Mouse (Mus musculus) brown adipose tissue, adult 24 weeks (tissue): ENCODE results near the gene Kif5a. TPM values are rescaled to one million over a fixed set of nuclear protein-coding genes. Genes with fewer than 3 reads are reported as not detected.
A peak's percentile ranks its signal among the peaks of the same experiment; 100 is the strongest.
"Not testable (repeated sequence)": the region's sequence is repeated elsewhere in the genome, so short reads cannot be mapped to it uniquely, and the experiment has no call there.

Experiments
- H3K27ac ChIP-seq: fragments of 200-500 bp; replicated peaks from 2 replicates; pipeline ENCODE4 v1.5.1; 2012; ENCODE audit warnings: low read depth, mild to moderate bottlenecking, low read length
- H3K4me1 ChIP-seq: fragments of 200-500 bp; 2 replicates; pipeline ENCODE4 v1.6.1; 2012; ENCODE audit warnings: low read length, mixed read lengths; ENCODE audit not compliant: control insufficient read depth, insufficient read depth, insufficient read length
- H3K4me3 ChIP-seq: fragments of 200-500 bp; 2 replicates; pipeline ENCODE4 v1.5.1; 2012; ENCODE audit warnings: low read depth, mild to moderate bottlenecking, low read length, moderate library complexity; ENCODE audit not compliant: insufficient read depth
- polyA plus RNA-seq: library from polyadenylated mRNA; stranded (reverse); fragments of >200 nt; gene quantifications from 2 replicates; pipeline ENCODE4 v1.2.4, GENCODE M21; 2012; ENCODE audit not compliant: missing spikeins, insufficient read depth, insufficient read length

Kif5a gene
- polyA plus RNA-seq, 1 experiment, result 0.99 TPM

DNA sequence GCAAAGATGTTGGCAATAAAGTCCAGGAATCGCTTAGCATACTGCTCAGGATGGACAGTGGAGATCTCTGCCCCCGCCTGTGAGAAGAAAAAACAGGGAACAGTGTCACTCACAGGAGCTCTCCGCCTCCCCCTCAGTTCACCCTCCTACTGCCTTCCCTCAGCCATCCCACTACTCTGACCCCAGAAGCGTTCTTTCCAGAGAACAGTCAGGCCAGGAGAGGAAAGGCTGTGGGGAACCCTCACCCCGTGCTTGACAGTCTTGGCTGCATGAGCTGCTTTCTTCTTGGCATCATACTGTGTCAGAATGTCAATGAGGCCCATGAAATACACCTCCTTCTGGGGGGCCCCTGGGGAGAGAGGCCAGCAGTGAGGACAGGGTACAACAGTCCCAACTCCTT is 64.1 kb downstream of the Kif5a start:
- Histone ChIP-seq H3K4me1 (no peaks in the 10 kb centered on the region), H3K27ac (no peak overlapping the region), H3K4me3 (no peak overlapping the region)

DNA sequence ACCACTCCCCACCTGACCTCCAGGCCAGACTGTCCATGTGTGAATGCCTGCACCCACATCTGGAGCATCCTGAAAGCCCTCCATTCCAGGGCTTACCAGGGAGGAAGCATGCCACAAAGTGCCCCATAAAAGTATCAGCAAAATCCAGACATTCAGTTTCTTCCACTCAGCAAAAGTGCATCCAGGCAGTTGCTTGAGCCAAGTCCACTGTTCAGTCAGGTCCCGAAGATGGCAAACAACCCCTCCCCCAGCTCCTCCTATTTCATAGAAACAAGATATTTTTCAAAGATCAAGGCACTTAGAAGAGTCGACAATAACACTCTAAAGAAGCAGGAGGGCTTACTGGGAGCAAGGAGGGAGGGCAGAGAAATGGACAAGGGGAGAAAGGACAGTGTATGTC is 64.7 kb downstream of the Kif5a start:
- Histone ChIP-seq H3K27ac (no peak overlapping the region; the same call in 1 of the 2 replicates), H3K4me3 (no peak overlapping the region), H3K4me1 (no peaks in the 10 kb centered on the region)

DNA sequence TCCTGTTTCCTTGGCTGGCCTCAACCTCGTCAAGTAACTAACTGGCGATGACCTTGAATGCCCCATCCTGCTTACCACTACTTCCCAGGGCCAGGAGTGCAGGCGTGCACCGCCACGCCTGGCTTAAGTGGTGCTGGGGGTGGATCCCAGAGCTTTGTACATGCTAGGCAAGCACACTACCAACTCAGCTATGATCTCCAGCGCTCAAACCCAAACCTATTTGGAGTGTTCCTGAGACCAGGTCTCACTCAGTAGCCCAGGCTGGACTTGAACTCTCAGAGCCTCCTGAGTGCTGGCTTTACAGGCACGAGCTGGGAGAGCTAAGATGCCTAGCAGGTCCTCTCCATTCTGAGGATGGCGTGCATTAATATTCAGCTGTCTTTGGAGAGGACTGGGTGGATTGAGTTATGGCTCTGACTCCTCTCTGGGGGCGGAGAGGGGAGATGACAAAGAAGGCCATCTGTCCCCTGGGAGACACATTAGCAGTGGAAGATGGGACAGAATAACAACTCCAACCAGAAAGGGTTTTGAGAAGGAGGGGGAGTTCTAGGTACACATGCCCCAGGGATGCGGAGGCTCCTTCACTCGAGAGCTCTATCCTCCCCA is 65.5 kb downstream of the Kif5a start:
- Histone ChIP-seq H3K4me1 (no peaks in the 10 kb centered on the region), H3K27ac (peak overlapping the region; percentile 55), H3K4me3 (no peak overlapping the region)

DNA sequence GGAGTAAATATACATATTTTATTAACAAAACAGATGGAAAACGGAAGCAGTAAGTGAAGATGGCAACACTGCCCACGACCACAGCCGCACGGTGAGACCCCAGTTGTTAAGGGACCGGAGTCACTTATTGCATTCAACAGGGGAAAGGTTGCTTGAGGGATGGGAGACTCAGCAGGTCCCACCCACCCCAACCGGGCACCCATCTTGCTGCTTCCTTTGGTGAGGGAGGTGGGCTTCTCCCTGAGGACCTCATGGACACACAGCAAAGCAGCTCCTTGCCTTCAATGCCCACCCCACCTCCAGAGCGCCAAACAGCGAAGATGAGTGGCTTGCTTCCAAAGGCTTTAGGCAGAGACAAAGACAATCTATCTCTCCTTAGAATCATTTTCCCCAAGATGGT is 66.0 kb downstream of the Kif5a start:
- peak overlapping the region; percentile 55 for H3K27ac ChIP-seq
- no peaks in the 10 kb centered on the region for H3K4me1 ChIP-seq
- no peak overlapping the region for H3K4me3 ChIP-seq

DNA sequence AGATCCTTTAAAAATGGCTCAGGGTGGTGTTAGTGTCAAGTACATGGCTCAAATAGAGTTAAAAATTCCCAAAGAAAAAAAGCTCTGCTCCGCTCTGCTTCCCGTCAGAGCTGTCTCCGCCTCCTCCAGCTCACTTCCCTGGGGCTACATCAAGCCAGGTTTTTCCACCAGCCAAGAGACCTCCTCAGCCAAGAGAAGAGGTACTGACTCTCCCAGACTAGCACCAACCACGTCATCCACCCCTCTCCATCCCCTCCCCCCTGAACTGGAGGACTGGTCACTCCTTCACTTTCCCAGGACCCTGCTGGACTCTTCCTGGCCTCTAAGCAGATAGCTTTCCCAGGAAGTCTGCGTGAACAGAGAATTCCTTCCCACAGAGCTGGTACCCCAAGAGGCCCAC is 66.8 kb downstream of the Kif5a start:
- Histone ChIP-seq H3K4me1 (no peaks in the 10 kb centered on the region), H3K27ac (peak overlapping the region; percentile 86), H3K4me3 (peak overlapping the region; percentile 71)

DNA sequence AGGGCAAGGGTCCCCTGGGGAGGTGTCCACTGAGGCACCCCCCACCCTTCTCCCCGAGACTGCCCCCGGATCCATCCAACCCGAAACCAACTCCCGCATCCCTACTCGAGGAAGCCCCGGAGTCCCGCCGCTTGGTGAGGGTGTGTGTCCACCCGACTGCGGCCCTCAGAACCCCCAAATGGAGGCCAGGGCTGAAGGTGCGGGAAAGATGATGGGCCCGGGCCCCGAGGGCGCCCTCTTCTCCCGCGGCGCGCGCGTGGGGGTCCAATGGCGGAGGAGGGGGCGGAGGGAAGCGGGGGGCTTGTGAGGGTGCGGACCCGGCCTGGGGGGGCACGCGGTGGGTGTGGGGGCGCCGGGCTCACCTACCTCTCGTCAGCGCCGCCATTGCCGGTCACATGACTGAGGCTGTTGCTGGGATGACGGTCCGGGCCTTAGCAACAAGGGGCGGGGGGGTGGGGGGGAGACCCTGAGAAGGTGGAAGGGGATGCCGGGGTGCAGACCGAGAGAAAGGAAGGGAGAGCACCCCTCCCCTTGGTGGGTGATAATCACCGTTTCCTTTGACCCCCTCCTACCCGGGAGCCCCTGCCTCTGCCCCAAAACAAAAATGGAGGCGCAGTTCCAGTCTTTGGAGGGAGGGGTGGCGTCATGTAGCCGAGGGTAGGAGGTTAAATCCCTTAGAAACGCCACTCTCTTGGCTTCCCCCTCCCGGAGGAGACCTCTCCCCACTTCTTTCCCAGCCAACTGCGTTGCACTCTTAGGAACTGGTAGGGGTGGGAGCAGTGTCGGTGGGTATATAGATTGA is 67.6 kb downstream of the Kif5a start, which contains the start of gene Dtx3:
Gene Dtx3 (minus strand): TSS at position 401 of the 802 bp plus-strand sequence.
- H3K4me3 ChIP-seq, result peak within 1 kb of the TSS; percentile 71
- H3K4me1 ChIP-seq, result no peaks in the 10 kb centered on the region
- H3K27ac ChIP-seq, result peak within 1 kb of the TSS; percentile 86

DNA sequence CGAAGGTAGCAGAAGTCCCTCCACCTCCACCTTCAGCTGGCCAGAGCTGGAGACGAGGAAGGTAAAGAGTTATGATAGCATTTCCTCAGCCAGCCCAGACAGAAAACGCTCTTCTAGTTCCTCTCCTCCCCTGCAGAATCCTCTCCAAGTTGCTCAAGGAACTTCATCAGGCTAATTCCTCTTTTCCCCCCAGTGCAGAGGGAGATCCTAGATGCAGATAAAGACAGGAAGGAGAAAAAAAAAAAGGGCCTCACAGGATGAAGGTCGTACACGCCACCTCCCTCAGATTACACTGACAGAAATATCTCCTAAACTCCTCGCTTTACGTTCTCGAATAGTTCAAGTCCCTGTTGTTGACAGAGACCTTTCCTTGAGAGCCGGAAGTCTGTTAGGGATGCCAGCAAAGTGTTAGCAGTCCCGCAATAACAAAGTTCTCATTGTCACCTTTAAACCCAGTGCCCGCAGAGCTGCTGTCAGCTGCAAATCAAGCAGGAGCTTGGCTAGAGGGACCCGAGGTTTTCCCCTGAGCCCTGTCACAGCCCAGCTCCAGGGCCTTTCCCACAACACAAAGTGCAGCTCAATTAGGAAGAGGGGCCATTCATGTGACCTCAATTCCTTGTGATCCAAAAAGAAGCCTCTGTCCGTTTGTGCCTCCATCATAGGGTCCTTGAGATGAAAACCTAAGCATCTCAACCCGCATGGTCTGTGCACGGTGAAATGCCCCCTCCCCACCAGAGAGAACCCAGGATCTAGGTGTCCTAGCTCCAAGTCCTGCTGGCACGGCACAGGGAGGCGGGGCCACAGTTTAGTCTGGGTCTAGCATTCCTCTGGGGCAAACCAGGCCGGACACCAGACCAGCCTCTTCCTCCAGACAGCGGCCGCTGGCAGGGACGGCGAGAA is 68.5 kb downstream of the Kif5a start:
- no peaks in the 10 kb centered on the region for H3K4me1 ChIP-seq
- peak overlapping the region; percentile 46 for H3K27ac ChIP-seq
- H3K4me3 ChIP-seq, result peak overlapping the region; percentile 71

DNA sequence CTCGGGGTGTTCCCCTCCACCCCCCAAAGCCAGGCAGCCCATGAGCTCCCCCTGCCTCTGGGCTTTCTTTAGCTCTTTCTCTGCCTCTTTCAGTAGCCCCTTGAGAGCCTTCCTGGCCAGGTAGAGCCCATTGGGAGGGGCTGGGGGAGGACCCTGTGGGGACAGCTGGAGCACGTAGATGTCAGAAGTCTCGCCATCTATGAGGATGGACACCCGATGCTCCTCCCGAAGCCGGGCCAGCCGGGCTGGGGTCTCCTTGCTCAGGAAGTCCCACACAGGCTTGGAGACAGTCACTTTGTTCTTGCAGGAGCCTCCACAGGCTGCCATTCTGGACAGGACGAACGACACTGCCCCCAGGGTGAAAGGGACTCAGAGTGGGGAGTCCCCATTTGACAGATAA is 70.1 kb downstream of the Kif5a start:
- Histone ChIP-seq H3K27ac (no peak overlapping the region), H3K4me3 (0 out of 2 replicates have a peak overlapping the region, but pooled peaks have one; percentile 5), H3K4me1 (no peaks in the 10 kb centered on the region)

DNA sequence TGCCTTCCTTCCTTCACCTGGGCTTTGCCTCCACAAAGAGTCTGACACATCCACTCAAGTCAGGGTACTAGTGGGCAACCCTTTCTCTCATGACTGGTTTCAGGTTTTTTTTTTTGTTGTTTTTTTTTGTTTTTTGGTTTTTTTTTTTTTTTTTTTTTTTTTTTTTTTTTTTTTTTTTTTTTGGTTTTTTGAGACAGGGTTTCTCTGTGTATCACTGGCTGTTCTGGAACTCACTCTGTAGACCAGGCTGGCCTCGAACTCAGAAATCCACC is 71.2 kb downstream of the Kif5a start:
- not testable (repeated sequence) for H3K27ac ChIP-seq, H3K4me3 ChIP-seq, H3K4me1 ChIP-seq

DNA sequence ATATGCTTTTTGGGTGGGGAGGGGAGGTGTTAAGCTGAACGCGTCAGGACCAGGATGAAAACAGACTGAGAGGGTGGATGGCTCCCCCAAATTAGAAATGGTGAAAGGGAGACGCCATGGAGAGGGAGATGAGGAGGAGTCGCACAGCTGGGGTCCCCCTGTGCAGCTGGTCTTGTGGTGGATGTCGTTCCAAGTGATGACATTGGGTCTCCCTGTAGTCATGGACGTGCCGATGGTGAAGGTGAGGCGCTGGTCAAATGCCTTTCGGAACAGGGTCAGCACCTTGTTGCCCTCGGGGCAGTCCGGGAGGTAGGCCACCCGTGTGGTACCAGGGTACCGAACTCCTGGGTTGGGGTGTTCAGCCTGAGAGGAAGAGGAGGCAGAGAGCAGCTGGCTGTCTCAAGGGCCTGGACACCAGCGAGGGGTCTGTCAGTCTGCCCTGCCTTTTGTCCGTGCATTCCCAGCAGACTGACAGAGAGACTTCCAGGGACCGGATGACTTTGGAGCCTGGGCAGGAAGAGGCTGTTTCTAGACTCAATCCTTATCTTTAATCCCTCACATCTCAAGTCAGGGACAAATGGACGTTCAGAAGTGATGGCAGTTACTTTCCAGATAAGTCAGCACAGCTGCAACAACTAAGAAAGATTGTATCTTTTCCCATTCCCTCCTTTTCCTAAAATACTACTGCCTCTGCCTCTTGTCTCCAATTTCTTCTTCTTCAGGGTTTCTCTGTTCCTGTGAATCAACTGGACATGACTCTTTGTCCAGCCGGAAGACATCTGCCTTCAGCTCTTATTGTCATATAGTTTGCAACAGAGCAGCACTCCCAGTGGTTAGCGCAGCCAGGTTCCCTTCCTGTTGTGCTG is 71.7 kb downstream of the Kif5a start:
- no peak overlapping the region for H3K27ac ChIP-seq

DNA sequence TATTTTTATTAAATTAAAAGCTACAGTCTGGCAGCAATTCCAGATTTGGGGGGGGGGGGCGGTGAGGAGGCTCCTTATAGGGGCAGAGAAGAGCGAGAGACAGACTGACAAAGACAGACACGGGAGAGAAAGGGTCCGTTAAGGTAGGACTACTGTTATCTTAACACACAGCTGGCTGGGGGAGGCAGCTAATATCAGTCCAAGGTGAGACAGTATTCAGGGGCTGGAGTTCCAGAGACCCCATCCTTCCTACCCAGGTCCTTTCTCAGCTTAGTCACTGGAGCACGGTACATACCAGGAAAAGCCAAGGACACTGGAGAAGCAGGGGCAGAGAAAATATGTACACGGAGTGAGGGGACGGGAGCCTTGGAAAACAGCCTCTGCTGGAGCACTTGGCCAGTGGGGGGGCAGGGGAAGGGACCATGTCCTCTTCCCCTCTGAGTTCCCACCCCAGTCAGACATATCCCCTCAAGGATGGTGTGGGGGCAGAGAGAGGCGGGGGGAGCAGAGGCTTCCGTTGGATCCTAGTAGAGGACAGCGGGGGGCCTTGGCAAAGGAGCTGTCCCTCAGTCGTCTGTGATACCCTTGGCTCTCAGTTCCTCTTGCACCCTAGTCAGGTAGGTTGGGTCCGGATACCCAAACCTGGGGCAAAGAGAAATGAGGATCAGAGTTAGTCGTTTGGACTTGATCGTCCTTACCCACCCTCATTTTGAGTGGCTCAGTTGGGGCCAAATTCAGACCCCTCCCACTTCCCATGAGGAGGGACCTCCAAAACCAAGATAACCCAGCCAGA is 72.6 kb downstream of the Kif5a start:
- no peaks in the 10 kb centered on the region for H3K4me1 ChIP-seq
- no peak overlapping the region for H3K4me3 ChIP-seq
- no peak overlapping the region for H3K27ac ChIP-seq

More for the DNA sequence above, 71.7 kb downstream of the Kif5a start:
- Histone ChIP-seq H3K4me1 (no peaks in the 10 kb centered on the region), H3K4me3 (no peak overlapping the region)

DNA sequence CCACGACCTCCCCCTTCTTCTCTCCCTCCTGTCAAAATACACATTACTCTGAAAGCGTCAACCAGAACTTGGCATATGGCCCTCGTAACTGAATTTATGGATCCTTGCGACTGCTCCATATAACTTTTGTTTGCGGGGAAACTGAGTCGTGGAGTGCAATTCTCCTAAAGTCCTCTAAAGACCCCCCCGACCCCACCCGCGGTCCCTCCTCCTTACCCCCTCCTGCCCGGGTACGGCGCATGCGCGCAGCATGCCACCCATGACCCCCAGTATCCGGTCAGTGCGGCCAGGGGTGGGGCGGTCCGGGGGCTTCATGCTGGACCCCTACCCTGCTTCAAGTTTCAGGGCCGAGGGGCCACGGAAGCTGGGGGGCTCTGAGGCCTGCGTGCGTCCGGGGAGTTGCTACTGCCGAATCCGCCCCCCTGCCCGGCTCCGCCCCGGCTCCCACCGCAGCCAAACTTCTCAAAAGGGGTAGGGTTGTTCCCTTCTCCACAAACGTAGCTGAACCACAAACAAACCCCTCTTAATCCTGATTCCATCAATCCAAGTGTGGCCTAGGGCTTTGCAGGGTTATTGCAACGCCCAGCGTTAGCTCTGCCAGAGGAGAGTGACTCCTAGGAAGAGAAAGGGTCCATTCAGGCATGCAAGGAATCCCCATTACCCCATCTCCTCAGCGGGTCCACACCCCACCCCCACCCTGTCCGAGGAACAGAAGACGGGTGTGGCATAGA is 73.3 kb downstream of the Kif5a start, which contains the start of gene Arhgef25:
Gene Arhgef25 (minus strand): TSS at position 433 of the 731 bp plus-strand sequence.
- Histone ChIP-seq H3K4me1 (no peaks in the 10 kb centered on the region), H3K4me3 (peak within 1 kb of the TSS; percentile 56), H3K27ac (peak within 1 kb of the TSS; percentile 53)

DNA sequence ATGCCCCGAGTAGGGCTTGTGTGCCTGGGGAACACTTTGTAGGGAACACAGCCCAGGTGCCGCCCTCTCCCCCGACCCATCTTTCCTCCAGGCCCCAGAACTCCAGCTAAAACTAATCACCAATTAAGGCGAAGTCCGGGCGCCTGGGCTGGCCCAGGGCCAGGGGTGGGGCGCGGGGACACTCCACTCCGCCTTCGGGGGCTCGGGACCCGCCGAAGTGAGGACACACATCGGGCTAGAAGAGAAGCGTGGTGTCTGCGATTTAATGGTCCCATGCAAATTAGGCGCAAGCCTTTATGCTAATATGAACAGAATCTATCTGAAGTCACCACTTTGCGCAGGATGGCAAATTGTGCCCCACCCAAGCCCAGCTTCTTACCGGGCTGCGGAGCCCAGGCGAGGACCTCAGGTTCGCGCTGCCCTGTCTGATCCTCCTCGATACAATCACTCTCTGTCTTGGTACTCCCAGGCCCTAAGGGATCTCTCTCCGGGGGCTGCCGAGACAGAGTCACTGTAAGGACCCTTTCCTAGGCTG is 74.0 kb downstream of the Kif5a start:
- Histone ChIP-seq H3K4me3 (peak overlapping the region; percentile 56), H3K27ac (peak overlapping the region; percentile 53)

More for the DNA sequence above, 74.0 kb downstream of the Kif5a start:
- H3K4me1 ChIP-seq, result no peaks in the 10 kb centered on the region
